Mouse (Mus musculus): ENCODE measurements at regions not wholly inside any gene's neighbourhood (a gene's known extent, or its start where the extent isn't known, plus 50 kb on each side); places are given as distances from the start of the nearest gene placed in this dataset.

DNA sequence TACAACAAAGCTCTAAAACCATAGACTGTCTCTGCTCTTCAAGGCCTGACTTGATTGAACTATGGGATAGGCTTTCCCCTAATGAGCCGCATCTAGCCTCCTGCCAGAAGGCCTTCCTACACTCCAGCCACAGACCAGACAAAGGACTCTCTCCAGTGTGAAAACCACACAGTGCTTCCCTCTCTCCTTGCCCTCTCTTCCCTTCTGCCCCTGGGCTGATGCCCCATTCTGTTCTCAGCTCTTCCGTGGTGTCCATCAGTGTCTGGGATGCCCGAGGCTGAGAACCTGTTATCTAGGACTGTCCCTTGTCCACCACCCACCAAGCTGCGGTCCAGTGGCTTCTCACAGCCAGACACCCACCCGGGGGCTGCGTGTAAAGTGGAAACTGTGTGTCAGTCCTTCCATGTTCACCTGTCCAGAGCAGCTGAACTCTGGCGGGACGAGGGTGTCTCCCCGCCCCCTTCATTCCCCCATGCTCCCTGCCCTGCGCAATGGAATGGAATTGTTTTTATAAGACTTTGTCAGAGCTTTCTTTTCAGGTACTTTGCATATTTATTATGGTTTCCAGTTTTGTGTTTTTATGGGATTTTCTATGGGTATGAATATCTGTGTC is 856.4 kb downstream of the Stpg2 start:
- Histone ChIP-seq H3K4me3 (ENCODE audit: control insufficient read depth in 1 of 2, insufficient read depth in 1 of 2, low read depth in 1 of 2, low read length in 2 of 2) (no peak overlapping the region), H3K27ac (replicated peaks in 1 of 2; ENCODE audit: control insufficient read depth in 1 of 2, insufficient read depth in 1 of 2, low read depth in 2 of 2, low read length in 2 of 2) (no peak overlapping the region), H3K27me3 (ENCODE audit: control insufficient read depth, insufficient read depth, low read length) (no peaks in the 10 kb centered on the region), H3K9ac (ENCODE audit: low read length) (no peak overlapping the region), H3K36me3 (ENCODE audit: control insufficient read depth, insufficient read depth, low read length) (no peaks in the 10 kb centered on the region), H3K4me1 (ENCODE audit: control insufficient read depth in 2 of 2, insufficient read depth in 2 of 2, low read length in 2 of 2) (no peaks in the 10 kb centered on the region), H3K9me3 (ENCODE audit: control insufficient read depth, low read length) (no peaks in the 10 kb centered on the region), H3K4me2 (ENCODE audit: low read length) (no peak overlapping the region)
- 85% methylated on average over 10 of the region's 10 CpGs for WGBS
- ATAC-seq (ENCODE audit: insufficient number of reproducible peaks, insufficient read depth, low FRiP score, low read depth), result no peak

DNA sequence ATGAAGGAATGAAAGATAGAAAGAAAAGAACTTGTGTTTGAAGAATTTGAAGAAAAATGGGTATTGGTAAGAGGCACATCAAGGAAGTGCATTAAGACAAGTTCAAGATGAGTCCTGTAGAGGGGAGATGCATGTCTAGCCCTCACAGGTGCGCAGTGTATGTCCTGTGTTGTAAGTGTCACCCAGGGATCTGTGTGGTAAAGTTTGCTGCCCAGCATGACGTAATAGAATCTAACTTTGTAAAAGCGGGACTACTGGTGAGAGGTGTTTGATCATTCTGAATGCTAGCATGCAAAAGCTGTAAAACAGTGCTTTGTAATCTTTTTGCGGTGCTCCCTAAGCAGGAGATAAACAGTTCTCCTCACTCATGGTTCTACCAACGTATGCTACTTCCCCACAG is 857.4 kb downstream of the Stpg2 start:
- Histone ChIP-seq H3K4me3 (ENCODE audit: control insufficient read depth in 1 of 2, insufficient read depth in 1 of 2, low read depth in 1 of 2, low read length in 2 of 2) (no peak overlapping the region), H3K9ac (ENCODE audit: low read length) (no peak overlapping the region), H3K36me3 (ENCODE audit: control insufficient read depth, insufficient read depth, low read length) (no peaks in the 10 kb centered on the region), H3K4me2 (ENCODE audit: low read length) (no peak overlapping the region), H3K9me3 (ENCODE audit: control insufficient read depth, low read length) (no peaks in the 10 kb centered on the region), H3K4me1 (ENCODE audit: control insufficient read depth in 2 of 2, insufficient read depth in 2 of 2, low read length in 2 of 2) (no peaks in the 10 kb centered on the region), H3K27me3 (ENCODE audit: control insufficient read depth, insufficient read depth, low read length) (no peaks in the 10 kb centered on the region), H3K27ac (replicated peaks in 1 of 2; ENCODE audit: control insufficient read depth in 1 of 2, insufficient read depth in 1 of 2, low read depth in 2 of 2, low read length in 2 of 2) (no peak overlapping the region)
- no peak for ATAC-seq (ENCODE audit: insufficient number of reproducible peaks, insufficient read depth, low FRiP score, low read depth)
- WGBS, result 86% methylated on average over 5 of the region's 5 CpGs

DNA sequence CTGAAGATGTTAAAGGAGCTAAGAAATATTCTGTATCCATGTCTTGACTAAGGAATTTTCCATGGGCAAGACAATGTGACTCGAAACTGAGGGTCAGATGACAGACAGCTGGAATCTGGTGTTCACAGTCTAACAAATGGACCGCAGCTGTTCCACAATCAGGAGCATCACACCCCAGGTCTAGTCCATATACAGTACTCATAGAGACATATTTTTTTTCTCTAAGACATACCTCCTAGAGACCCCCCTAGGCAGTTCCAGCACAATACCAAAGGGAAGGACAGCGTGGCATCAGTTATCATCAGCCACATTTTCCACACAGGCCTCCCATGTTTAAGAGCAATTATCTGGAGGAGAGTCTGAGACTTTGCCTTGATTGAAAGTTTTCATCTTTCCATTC is 878.8 kb downstream of the Stpg2 start:
- Histone ChIP-seq H3K4me2 (ENCODE audit: low read length) (no peak overlapping the region), H3K27ac (replicated peaks in 1 of 2; ENCODE audit: control insufficient read depth in 1 of 2, insufficient read depth in 1 of 2, low read depth in 2 of 2, low read length in 2 of 2) (no peak overlapping the region), H3K27me3 (ENCODE audit: control insufficient read depth, insufficient read depth, low read length) (no peaks in the 10 kb centered on the region), H3K9ac (ENCODE audit: low read length) (no peak overlapping the region), H3K4me3 (ENCODE audit: control insufficient read depth in 1 of 2, insufficient read depth in 1 of 2, low read depth in 1 of 2, low read length in 2 of 2) (no peak overlapping the region), H3K9me3 (ENCODE audit: control insufficient read depth, low read length) (no peaks in the 10 kb centered on the region), H3K4me1 (ENCODE audit: control insufficient read depth in 2 of 2, insufficient read depth in 2 of 2, low read length in 2 of 2) (no peaks in the 10 kb centered on the region), H3K36me3 (ENCODE audit: control insufficient read depth, insufficient read depth, low read length) (no peaks in the 10 kb centered on the region)
- WGBS, result 77% methylated on average over 3 of the region's 3 CpGs
- no peak for ATAC-seq (ENCODE audit: insufficient number of reproducible peaks, insufficient read depth, low FRiP score, low read depth)

DNA sequence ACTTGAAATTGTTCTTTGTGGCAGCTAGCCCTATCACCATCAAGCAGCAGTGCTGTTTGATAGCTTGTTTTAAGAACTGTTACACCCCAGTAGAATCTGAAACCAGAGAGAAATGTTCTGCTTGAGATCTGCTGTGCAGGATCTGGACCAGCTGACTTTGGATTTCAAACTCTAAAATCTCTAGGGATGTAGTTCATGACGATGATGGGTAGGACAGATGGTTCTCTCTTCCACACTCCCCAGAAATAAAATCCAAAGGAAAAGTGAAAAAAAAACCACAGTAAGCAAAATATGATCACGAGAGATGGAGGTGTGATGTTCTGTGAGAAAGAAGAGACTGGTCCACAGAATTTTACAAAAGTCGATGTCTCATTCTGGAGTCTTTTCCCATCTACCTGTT is 879.9 kb downstream of the Stpg2 start:
- ATAC-seq (ENCODE audit: insufficient number of reproducible peaks, insufficient read depth, low FRiP score, low read depth), result no peak
- H3K27ac ChIP-seq (replicated peaks in 1 of 2; ENCODE audit: control insufficient read depth in 1 of 2, insufficient read depth in 1 of 2, low read depth in 2 of 2, low read length in 2 of 2), result no peak overlapping the region
- 77% methylated on average over 3 of the region's 3 CpGs for WGBS
- no peak overlapping the region for H3K4me2 ChIP-seq (ENCODE audit: low read length)
- no peaks in the 10 kb centered on the region for H3K9me3 ChIP-seq (ENCODE audit: control insufficient read depth, low read length)
- H3K27me3 ChIP-seq (ENCODE audit: control insufficient read depth, insufficient read depth, low read length), result no peaks in the 10 kb centered on the region
- no peaks in the 10 kb centered on the region for H3K4me1 ChIP-seq (ENCODE audit: control insufficient read depth in 2 of 2, insufficient read depth in 2 of 2, low read length in 2 of 2)
- H3K4me3 ChIP-seq (ENCODE audit: control insufficient read depth in 1 of 2, insufficient read depth in 1 of 2, low read depth in 1 of 2, low read length in 2 of 2), result no peak overlapping the region
- no peak overlapping the region for H3K9ac ChIP-seq (ENCODE audit: low read length)
- no peaks in the 10 kb centered on the region for H3K36me3 ChIP-seq (ENCODE audit: control insufficient read depth, insufficient read depth, low read length)

DNA sequence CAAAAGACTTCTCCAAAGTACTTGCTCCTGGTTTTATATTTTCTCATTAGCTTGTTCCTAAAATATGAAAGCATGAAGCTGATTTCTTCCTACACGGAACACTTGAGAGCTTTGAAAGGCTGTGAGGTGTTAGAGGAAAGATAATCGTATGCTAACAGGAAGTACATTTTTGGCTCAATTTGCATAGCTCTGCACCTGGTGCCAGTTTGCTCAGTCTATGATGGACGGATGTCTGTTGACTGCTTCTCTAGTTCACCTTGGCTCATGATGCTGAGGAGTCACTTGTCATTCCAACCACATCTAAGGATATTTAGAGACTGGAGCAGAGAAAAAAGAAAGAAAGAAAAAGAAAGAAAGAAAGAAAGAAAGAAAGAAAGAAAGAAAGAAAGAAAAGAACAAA is 882.5 kb downstream of the Stpg2 start:
- no peak for ATAC-seq (ENCODE audit: insufficient number of reproducible peaks, insufficient read depth, low FRiP score, low read depth)
- no peaks in the 10 kb centered on the region for H3K9me3 ChIP-seq (ENCODE audit: control insufficient read depth, low read length)
- H3K27ac ChIP-seq (replicated peaks in 1 of 2; ENCODE audit: control insufficient read depth in 1 of 2, insufficient read depth in 1 of 2, low read depth in 2 of 2, low read length in 2 of 2), result no peak overlapping the region
- H3K9ac ChIP-seq (ENCODE audit: low read length), result no peak overlapping the region
- no peaks in the 10 kb centered on the region for H3K36me3 ChIP-seq (ENCODE audit: control insufficient read depth, insufficient read depth, low read length)
- H3K4me3 ChIP-seq (ENCODE audit: control insufficient read depth in 1 of 2, insufficient read depth in 1 of 2, low read depth in 1 of 2, low read length in 2 of 2), result no peak overlapping the region
- no peaks in the 10 kb centered on the region for H3K27me3 ChIP-seq (ENCODE audit: control insufficient read depth, insufficient read depth, low read length)
- 66% methylated on average over 3 of the region's 3 CpGs for WGBS
- H3K4me1 ChIP-seq (ENCODE audit: control insufficient read depth in 2 of 2, insufficient read depth in 2 of 2, low read length in 2 of 2), result no peaks in the 10 kb centered on the region
- H3K4me2 ChIP-seq (ENCODE audit: low read length), result no peak overlapping the region

DNA sequence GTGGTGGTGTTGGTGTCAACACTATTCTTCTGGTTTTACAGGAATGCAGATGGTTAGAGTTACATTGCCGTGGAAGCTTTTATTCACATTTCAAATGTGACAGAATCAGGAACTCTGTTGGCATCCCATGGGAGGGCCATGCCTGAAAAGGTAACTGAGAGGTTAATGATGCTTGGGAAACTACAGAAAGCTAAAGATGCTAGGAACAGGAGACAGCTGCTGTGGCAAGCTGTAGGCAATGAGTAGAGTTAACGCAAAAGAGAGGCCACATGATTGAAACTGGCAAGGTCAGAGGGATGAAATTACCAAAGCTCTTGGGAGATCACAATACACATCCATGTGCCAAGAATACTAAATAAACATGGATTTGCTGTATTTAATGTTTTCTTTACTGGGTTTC is 886.4 kb downstream of the Stpg2 start:
- no peak overlapping the region for H3K9ac ChIP-seq (ENCODE audit: low read length)
- H3K4me3 ChIP-seq (ENCODE audit: control insufficient read depth in 1 of 2, insufficient read depth in 1 of 2, low read depth in 1 of 2, low read length in 2 of 2), result no peak overlapping the region
- 73% methylated on average over 2 of the region's 2 CpGs for WGBS
- H3K4me2 ChIP-seq (ENCODE audit: low read length), result no peak overlapping the region
- H3K27ac ChIP-seq (replicated peaks in 1 of 2; ENCODE audit: control insufficient read depth in 1 of 2, insufficient read depth in 1 of 2, low read depth in 2 of 2, low read length in 2 of 2), result no peak overlapping the region
- no peak for ATAC-seq (ENCODE audit: insufficient number of reproducible peaks, insufficient read depth, low FRiP score, low read depth)
- H3K9me3 ChIP-seq (ENCODE audit: control insufficient read depth, low read length), result no peaks in the 10 kb centered on the region
- no peaks in the 10 kb centered on the region for H3K27me3 ChIP-seq (ENCODE audit: control insufficient read depth, insufficient read depth, low read length)
- H3K36me3 ChIP-seq (ENCODE audit: control insufficient read depth, insufficient read depth, low read length), result no peaks in the 10 kb centered on the region
- no peaks in the 10 kb centered on the region for H3K4me1 ChIP-seq (ENCODE audit: control insufficient read depth in 2 of 2, insufficient read depth in 2 of 2, low read length in 2 of 2)

DNA sequence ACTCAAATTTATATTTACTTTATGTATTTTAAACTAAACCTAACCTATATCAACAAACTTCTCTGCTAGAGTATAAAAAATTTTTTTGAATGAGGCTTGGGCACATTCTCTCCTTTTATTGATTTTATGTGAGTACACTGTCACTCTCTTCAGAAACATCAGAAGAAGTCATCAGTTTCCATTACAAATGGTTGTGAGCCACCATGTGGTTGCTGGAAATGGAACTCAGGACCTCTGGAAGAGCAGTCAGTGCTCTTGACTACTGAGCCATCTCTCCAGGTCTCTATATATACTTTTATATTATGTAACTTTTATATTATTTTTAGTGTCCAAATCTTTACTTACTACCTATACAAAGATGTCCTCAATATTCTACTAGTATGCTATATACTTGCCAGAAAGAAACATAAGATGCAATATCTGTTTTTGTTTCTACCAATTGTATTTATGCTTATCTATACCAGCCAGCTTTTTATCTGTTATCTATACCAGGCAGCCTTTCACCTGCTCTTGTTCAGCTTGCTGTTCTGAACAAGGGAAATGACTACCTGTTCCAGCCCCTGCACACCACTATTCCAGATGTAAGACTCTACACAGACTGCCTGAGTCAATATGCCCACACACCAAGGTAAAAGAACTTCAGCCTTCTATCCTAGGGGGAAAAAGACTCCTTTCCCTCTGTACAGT is 891.5 kb downstream of the Stpg2 start:
- Histone ChIP-seq H3K27me3 (ENCODE audit: control insufficient read depth, insufficient read depth, low read length) (no peaks in the 10 kb centered on the region), H3K9ac (ENCODE audit: low read length) (no peak overlapping the region), H3K9me3 (ENCODE audit: control insufficient read depth, low read length) (no peaks in the 10 kb centered on the region), H3K4me3 (ENCODE audit: control insufficient read depth in 1 of 2, insufficient read depth in 1 of 2, low read depth in 1 of 2, low read length in 2 of 2) (no peak overlapping the region), H3K27ac (replicated peaks in 1 of 2; ENCODE audit: control insufficient read depth in 1 of 2, insufficient read depth in 1 of 2, low read depth in 2 of 2, low read length in 2 of 2) (no peak overlapping the region), H3K36me3 (ENCODE audit: control insufficient read depth, insufficient read depth, low read length) (no peaks in the 10 kb centered on the region), H3K4me1 (ENCODE audit: control insufficient read depth in 2 of 2, insufficient read depth in 2 of 2, low read length in 2 of 2) (no peaks in the 10 kb centered on the region), H3K4me2 (ENCODE audit: low read length) (no peak overlapping the region)
- ATAC-seq (ENCODE audit: insufficient number of reproducible peaks, insufficient read depth, low FRiP score, low read depth), result no peak

DNA sequence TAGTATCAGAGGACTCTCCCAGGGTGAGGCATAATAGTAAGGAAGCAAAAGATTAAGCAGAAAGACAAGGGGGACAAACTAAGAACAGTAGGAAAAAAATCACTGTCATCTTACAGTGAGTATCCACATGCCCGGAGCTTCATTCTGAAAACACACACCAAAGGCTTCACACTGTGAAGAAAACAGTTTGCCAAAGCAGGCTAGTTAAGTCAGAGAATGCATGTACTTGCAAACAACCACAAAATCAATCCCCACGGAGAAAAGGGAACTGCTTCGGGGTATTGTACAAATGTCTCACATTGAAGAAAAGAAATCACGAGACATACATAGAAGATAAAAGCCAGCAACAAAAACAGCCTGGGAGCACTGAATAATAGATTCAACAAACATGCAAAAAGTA is 903.9 kb downstream of the Stpg2 start:
- 69% methylated on average over 4 of the region's 4 CpGs for WGBS
- Histone ChIP-seq H3K27me3 (ENCODE audit: control insufficient read depth, insufficient read depth, low read length) (no peaks in the 10 kb centered on the region), H3K36me3 (ENCODE audit: control insufficient read depth, insufficient read depth, low read length) (no peaks in the 10 kb centered on the region), H3K9me3 (ENCODE audit: control insufficient read depth, low read length) (no peaks in the 10 kb centered on the region), H3K9ac (ENCODE audit: low read length) (no peak overlapping the region), H3K4me1 (ENCODE audit: control insufficient read depth in 2 of 2, insufficient read depth in 2 of 2, low read length in 2 of 2) (no peaks in the 10 kb centered on the region), H3K27ac (replicated peaks in 1 of 2; ENCODE audit: control insufficient read depth in 1 of 2, insufficient read depth in 1 of 2, low read depth in 2 of 2, low read length in 2 of 2) (no peak overlapping the region), H3K4me3 (ENCODE audit: control insufficient read depth in 1 of 2, insufficient read depth in 1 of 2, low read depth in 1 of 2, low read length in 2 of 2) (no peak overlapping the region), H3K4me2 (ENCODE audit: low read length) (no peak overlapping the region)
- no peak for ATAC-seq (ENCODE audit: insufficient number of reproducible peaks, insufficient read depth, low FRiP score, low read depth)
